Mouse (Mus musculus) liver, embryonic 12.5 days (tissue): ENCODE measurements at regions not wholly inside any gene's neighbourhood (a gene's known extent, or its start where the extent isn't known, plus 50 kb on each side); places are given as distances from the start of the nearest gene placed in this dataset.

Source experiments
- ATAC-seq: fragments of 200-750 bp; cut with Nextera tagmentation; 2 replicates; pipeline ENCODE4 v1.8.0; 2017; ENCODE audit warnings: moderate number of reproducible peaks, mild to moderate bottlenecking, moderate library complexity
- H3K27ac ChIP-seq: fragments of 300-500 bp; sonication (generic); 2 replicates; pipeline ENCODE4 v1.5.1; 2016; ENCODE audit warnings: mild to moderate bottlenecking
- H3K27me3 ChIP-seq: fragments of 300-500 bp; sonication (generic); replicated peaks from 2 replicates; pipeline ENCODE4 v1.6.1; 2016; ENCODE audit warnings: mild to moderate bottlenecking, moderate library complexity
- H3K36me3 ChIP-seq: fragments of 300-500 bp; sonication (generic); 2 replicates; pipeline ENCODE4 v1.6.1; 2016; ENCODE audit warnings: mild to moderate bottlenecking, moderate library complexity
- H3K4me1 ChIP-seq: fragments of 300-500 bp; sonication (generic); 2 replicates; pipeline ENCODE4 v1.6.1; 2016
- H3K4me2 ChIP-seq: fragments of 300-500 bp; sonication (generic); 2 replicates; pipeline ENCODE4 v1.6.1; 2016; ENCODE audit warnings: mild to moderate bottlenecking, moderate library complexity
- H3K4me3 ChIP-seq: fragments of 300-500 bp; sonication (generic); 2 replicates; pipeline ENCODE4 v1.5.1; 2016; ENCODE audit warnings: mild to moderate bottlenecking, moderate library complexity
- H3K9ac ChIP-seq: fragments of 300-500 bp; sonication (generic); 2 replicates; pipeline ENCODE4 v1.6.1; 2016; ENCODE audit warnings: mild to moderate bottlenecking, moderate library complexity
- H3K9me3 ChIP-seq: fragments of 300-500 bp; sonication (generic); replicated peaks from 2 replicates; pipeline ENCODE4 v1.6.1; 2016; ENCODE audit warnings: mild to moderate bottlenecking, moderate library complexity
- WGBS: fragments of 180-500 bp; shearing (Covaris S2); methylation state at CpG from one replicate; pipeline ENCODE4 v1.1.7; 2016; ENCODE audit not compliant: insufficient replicate concordance; 5-methylcytosine and 5-hydroxymethylcytosine counted together

DNA sequence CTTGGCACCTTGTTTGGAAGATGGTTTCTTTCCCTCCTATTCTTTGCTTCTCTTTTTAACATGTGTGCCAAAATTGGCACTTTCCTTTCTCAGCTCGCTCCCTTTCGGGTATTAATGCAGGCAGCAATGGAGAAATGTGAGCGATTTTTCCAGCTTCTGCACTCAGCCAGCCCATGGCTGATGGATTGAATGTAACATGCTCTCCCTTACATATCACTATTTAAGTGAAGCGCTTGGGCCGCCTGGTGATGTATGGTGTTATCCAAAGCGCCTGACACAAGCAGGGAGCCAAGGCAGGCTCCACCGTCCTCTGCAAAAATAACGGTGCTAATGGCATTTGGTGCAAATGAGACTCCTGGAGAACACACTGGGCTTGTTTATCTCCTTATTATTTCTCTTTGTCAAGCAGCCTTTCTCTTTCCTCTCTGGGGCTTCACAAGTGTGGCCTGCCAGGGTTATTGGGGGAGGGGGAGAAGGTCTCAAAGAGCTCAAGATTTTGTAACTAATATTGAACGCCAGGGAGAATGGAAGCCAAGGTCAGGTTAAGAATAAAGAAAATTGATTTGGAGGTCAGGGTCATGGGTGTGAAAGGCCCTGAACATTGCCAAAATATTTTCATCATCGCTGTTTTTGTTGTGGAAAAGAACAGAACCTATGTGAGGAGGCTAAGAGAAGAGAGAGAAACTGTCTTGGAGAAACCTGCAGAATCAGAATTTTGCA, 497.9 kb upstream of the Smim15 start:
- no peak for ATAC-seq
- no peaks in the 10 kb centered on the region for H3K9me3 ChIP-seq
- H3K4me2 ChIP-seq: no peak overlapping the region
- H3K27me3 ChIP-seq: 0 out of 2 replicates have a peak, but pooled peaks cover 4% of the 10 kb centered on the region
- no peak overlapping the region for H3K9ac ChIP-seq
- H3K4me1 ChIP-seq: no peaks in the 10 kb centered on the region
- no peak overlapping the region for H3K4me3 ChIP-seq
- 62% methylated on average over 10 of the region's 10 CpGs for whole genome bisulfite sequencing
- no peak overlapping the region for H3K27ac ChIP-seq
- no peaks in the 10 kb centered on the region for H3K36me3 ChIP-seq

DNA sequence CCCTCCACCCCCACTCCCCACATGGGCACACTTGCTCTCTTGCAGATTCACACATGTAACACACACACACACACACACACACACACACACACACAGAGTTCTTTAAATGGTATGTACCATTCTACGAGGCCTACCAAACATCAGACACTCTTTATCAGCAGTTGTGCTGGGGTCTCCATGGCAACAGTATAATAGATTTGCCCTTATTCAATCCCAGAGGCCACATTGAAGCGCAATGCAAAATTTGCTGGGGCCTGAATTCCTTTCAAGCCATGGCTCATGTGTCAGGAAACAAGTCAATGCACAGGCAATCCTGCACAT, 502.7 kb upstream of the Smim15 start:
- Histone ChIP-seq H3K4me3 (no peak overlapping the region), H3K36me3 (no peaks in the 10 kb centered on the region), H3K9me3 (no peaks in the 10 kb centered on the region), H3K27ac (no peak overlapping the region), H3K27me3 (0 out of 2 replicates have a peak, but pooled peaks cover 4% of the 10 kb centered on the region), H3K4me2 (no peak overlapping the region), H3K9ac (no peak overlapping the region), H3K4me1 (no peaks in the 10 kb centered on the region)
- no peak for ATAC-seq
- WGBS: 59% methylated on average over 2 of the region's 2 CpGs

DNA sequence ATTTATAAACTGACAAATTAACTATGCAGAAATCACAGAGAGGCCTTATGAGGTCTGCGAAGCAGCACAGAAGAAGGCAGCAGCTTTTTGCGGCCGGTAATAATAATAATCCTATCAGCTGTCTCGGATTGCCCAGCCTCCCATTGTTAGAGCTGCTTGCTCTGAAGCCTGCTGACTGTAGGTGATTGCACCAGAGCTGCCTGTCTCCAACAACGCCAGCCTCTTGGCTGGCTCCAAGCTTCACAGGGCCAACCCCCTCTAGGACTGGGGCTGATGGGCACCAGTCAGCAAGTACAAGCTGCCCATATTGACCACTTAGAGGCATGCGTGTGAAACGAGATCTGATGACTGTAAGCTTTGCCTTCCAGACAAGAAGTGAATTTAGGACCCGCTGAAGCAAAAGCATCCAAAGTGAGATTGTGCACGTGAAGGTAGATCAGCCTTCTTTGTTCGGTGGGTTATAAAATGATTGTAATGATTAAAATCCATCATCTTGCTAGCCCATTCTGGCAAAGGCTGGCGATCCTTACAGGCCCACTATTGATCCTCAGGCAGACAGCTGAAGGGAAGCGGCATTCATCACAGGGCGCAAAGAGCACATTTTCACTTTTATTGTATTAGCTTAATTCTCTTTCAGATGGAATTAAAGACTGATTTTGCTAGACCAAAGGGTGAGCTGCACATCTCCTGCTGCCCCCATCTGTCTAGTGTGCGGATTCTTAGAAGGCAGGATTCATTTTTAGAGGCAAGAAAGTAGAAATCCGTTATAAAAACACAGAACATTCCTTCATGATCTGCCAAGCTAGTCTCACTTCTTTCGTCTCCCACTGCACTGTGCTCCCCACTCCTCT, 503.2 kb upstream of the Smim15 start:
- H3K27me3 ChIP-seq: 0 out of 2 replicates have a peak, but pooled peaks cover under 1% of the 10 kb centered on the region
- ATAC-seq: no peak
- WGBS: 74% methylated on average over 16 of the region's 16 CpGs

DNA sequence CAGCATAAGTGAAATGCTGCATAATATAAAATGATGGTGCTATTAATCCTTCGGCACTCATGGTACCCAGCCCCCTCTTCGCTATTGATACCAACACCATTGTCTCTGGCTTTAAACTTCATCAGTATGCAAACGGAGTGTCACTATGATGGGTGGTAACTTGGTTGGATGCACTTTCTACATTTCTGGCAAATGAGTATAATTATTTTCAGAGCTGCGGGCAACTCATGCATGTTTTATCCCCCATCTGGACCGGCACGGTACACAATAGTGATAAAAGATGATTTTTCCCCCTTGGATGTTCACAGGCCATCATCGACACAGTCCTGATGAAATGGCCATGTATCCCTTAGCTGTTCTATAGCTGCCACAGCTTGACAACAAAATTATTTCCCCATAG, 503.9 kb upstream of the Smim15 start:
- H3K9ac ChIP-seq: no peak overlapping the region
- no peak overlapping the region for H3K4me3 ChIP-seq
- H3K36me3 ChIP-seq: no peaks in the 10 kb centered on the region
- no peaks in the 10 kb centered on the region for H3K27me3 ChIP-seq
- no peak overlapping the region for H3K4me2 ChIP-seq
- WGBS: 88% methylated on average over 7 of the region's 7 CpGs
- no peaks in the 10 kb centered on the region for H3K9me3 ChIP-seq
- no peak overlapping the region for H3K27ac ChIP-seq
- no peaks in the 10 kb centered on the region for H3K4me1 ChIP-seq
- no peak for ATAC-seq

More for the DNA sequence above, 503.2 kb upstream of the Smim15 start:
- H3K27ac ChIP-seq: no peak overlapping the region
- no peaks in the 10 kb centered on the region for H3K36me3 ChIP-seq
- no peak overlapping the region for H3K9ac ChIP-seq
- no peak overlapping the region for H3K4me2 ChIP-seq
- no peak overlapping the region for H3K4me3 ChIP-seq
- H3K4me1 ChIP-seq: no peaks in the 10 kb centered on the region
- no peaks in the 10 kb centered on the region for H3K9me3 ChIP-seq

DNA sequence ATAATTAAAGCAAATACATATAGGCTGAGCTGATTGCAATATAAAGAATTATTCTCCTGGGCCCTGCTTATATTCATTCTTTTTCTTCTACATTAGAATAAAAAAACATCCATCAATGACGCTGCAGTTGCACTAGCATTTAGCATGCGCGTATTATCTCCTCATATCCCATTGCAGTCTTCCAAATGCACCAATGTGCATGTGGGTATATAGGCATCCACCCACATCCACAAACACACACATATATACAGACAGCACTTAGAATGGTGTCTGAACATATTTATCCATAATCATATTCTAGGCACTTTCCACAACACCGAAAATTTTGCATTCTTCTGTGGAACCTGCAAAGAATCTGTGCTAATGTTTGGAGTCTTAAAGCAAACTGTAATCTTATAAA, 504.4 kb upstream of the Smim15 start:
- 83% methylated on average over 4 of the region's 4 CpGs for WGBS
- Histone ChIP-seq H3K36me3 (no peaks in the 10 kb centered on the region), H3K9me3 (no peaks in the 10 kb centered on the region), H3K9ac (no peak overlapping the region), H3K4me1 (no peaks in the 10 kb centered on the region), H3K27ac (no peak overlapping the region), H3K27me3 (no peaks in the 10 kb centered on the region), H3K4me3 (no peak overlapping the region), H3K4me2 (no peak overlapping the region)
- ATAC-seq: no peak

DNA sequence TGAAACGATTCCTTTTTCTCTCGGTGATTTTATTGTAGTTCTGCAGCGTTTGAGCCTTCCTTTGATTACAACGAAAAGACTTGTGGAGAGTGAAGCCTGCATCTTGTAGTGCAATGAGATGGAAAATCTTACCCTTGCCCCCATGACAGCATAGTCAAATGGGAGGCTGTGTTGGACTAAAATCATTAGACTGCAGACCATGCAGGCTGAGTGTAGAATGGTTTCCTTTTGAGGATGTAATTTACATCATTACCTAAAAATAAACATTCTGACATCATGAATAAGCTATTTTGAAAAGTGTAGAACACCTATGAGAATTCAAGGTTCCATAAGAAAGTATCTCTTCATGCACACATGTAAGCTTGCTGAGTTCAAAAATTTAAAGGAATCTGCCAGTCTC, 504.9 kb upstream of the Smim15 start:
- Histone ChIP-seq H3K4me1 (no peaks in the 10 kb centered on the region), H3K4me2 (no peak overlapping the region), H3K9ac (no peak overlapping the region), H3K4me3 (no peak overlapping the region), H3K36me3 (no peaks in the 10 kb centered on the region), H3K27ac (no peak overlapping the region), H3K27me3 (no peaks in the 10 kb centered on the region), H3K9me3 (no peaks in the 10 kb centered on the region)
- 82% methylated on average over 4 of the region's 4 CpGs for WGBS
- no peak for ATAC-seq

DNA sequence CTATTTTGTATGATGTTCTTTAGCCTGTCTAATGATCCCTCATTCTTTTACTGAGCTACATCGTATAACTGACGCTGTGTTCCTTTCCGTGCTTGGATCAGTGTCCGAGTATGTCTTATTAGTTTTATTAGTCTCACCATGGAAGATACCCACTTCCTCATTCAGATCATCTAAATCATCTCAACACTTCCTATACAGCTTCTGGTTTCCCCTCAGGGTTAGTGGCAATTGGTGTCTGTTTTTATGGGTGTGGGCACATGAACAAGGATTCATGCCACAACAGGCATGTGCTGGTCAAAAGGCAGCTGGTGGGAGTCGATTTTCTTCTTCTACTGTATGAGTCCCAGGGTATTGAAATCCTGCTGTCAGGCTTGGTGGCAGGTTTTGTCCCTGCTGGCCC, 509.0 kb upstream of the Smim15 start:
- Histone ChIP-seq H3K27me3 (no peaks in the 10 kb centered on the region; the same call in 1 of the 2 replicates), H3K27ac (no peak overlapping the region), H3K4me2 (no peak overlapping the region), H3K4me3 (no peak overlapping the region), H3K9ac (no peak overlapping the region), H3K36me3 (no peaks in the 10 kb centered on the region), H3K9me3 (no peaks in the 10 kb centered on the region), H3K4me1 (no peaks in the 10 kb centered on the region)
- no peak for ATAC-seq
- 75% methylated on average over 5 of the region's 5 CpGs for whole genome bisulfite sequencing

DNA sequence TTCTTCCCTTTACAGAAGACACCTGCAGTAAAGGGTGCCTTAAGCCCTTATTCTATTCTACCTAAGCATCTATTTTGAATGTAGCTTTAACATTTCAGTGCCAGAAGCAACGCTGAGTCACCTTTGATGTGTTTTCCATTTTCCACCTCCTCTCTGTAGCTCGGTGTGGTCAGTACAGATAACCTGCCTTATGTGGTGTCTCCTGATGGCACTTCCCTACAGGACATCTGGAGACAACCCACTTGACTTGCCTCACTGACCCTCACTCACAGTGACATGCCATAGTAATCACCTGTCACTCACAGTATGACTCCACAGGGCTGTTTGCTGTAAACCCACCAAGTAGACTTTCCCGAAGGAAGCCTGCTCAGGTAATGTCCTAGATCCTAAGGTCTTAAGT, 510.9 kb upstream of the Smim15 start:
- no peak for ATAC-seq
- H3K4me2 ChIP-seq: no peak overlapping the region
- no peaks in the 10 kb centered on the region; the same call in 1 of the 2 replicates for H3K27me3 ChIP-seq
- 62% methylated on average over 3 of the region's 3 CpGs for WGBS
- no peaks in the 10 kb centered on the region for H3K9me3 ChIP-seq
- no peak overlapping the region for H3K9ac ChIP-seq
- H3K4me3 ChIP-seq: no peak overlapping the region
- no peaks in the 10 kb centered on the region for H3K36me3 ChIP-seq
- no peaks in the 10 kb centered on the region for H3K4me1 ChIP-seq
- no peak overlapping the region for H3K27ac ChIP-seq

DNA sequence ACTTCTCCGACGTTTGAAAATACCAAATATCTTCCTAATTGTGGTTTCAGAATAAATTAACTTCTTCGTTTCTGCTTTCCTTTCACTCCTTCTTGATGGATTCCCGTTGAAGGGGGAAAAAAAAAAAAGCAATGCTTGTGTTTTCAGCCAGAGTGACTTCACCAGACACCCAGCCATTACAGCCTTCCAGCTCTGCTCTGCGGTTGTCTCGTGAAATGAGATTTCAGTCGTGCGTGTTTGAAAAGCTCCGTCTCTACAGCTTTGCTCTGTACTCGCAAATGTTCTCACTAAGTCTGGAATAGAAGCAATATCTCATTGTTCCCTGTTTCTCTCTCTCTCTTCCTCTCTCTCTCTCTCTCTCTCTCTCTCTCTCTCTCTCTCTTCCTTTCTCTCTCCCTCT, 509.6 kb upstream of the Kif2a start:
- no peak overlapping the region for H3K4me3 ChIP-seq
- 57% methylated on average over 10 of the region's 10 CpGs for WGBS
- H3K36me3 ChIP-seq: no peaks in the 10 kb centered on the region
- no peak overlapping the region for H3K27ac ChIP-seq
- no peaks in the 10 kb centered on the region for H3K9me3 ChIP-seq
- H3K4me2 ChIP-seq: no peak overlapping the region
- H3K4me1 ChIP-seq: no peaks in the 10 kb centered on the region
- H3K27me3 ChIP-seq: no peaks in the 10 kb centered on the region; the same call in 1 of the 2 replicates
- H3K9ac ChIP-seq: no peak overlapping the region
- no peak for ATAC-seq

DNA sequence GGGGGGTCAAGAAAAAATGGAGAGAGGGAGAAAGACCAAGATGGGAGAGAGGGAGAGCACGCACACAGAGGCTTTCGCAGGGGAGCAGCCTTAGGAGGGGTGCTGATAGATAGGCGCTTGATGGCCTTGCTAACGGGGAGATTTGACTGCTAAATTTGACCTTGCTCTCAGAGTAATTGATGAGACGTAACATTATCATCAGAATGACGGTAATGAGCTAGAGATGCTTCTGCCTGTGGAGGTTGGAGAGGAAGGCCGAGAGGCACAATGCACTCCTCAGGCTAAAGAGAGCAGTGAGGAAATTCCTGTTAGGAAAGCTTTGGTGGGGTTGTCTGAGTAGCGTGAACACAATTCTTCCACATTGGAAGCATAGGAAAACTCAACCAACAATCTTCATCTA, 509.1 kb upstream of the Kif2a start:
- ATAC-seq: no peak
- Histone ChIP-seq H3K9me3 (no peaks in the 10 kb centered on the region), H3K4me1 (no peaks in the 10 kb centered on the region), H3K27ac (no peak overlapping the region), H3K36me3 (no peaks in the 10 kb centered on the region), H3K4me3 (no peak overlapping the region), H3K9ac (no peak overlapping the region), H3K4me2 (no peak overlapping the region), H3K27me3 (no peaks in the 10 kb centered on the region; the same call in 1 of the 2 replicates)
- 37% methylated on average over 8 of the region's 8 CpGs for WGBS

DNA sequence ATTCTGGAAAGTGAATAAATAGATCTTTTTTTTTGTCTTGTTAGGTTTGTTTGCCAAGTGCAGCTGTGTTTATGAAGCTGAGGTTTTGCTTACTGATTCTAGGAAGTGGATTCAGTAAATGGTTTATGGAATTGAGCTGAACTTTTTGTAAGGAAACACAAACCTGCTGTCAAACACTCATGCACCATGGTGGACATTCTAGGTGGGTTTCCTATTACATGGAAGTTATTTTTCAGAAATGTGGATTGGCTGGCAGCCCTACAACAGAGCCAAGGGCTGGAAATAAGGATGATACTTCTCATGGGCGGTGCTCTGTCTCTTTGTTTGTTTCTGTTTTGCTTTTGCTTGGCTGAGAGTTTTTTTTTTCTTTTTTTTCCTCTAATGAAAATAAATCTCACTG, 508.5 kb upstream of the Kif2a start:
- H3K27me3 ChIP-seq: no peaks in the 10 kb centered on the region; the same call in 1 of the 2 replicates
- H3K9ac ChIP-seq: no peak overlapping the region
- no peaks in the 10 kb centered on the region for H3K36me3 ChIP-seq
- no peak overlapping the region for H3K27ac ChIP-seq
- H3K4me1 ChIP-seq: no peaks in the 10 kb centered on the region
- ATAC-seq: no peak
- H3K9me3 ChIP-seq: no peaks in the 10 kb centered on the region
- no peak overlapping the region for H3K4me2 ChIP-seq
- 79% methylated on average over 1 of the region's 1 CpGs for WGBS
- H3K4me3 ChIP-seq: no peak overlapping the region

DNA sequence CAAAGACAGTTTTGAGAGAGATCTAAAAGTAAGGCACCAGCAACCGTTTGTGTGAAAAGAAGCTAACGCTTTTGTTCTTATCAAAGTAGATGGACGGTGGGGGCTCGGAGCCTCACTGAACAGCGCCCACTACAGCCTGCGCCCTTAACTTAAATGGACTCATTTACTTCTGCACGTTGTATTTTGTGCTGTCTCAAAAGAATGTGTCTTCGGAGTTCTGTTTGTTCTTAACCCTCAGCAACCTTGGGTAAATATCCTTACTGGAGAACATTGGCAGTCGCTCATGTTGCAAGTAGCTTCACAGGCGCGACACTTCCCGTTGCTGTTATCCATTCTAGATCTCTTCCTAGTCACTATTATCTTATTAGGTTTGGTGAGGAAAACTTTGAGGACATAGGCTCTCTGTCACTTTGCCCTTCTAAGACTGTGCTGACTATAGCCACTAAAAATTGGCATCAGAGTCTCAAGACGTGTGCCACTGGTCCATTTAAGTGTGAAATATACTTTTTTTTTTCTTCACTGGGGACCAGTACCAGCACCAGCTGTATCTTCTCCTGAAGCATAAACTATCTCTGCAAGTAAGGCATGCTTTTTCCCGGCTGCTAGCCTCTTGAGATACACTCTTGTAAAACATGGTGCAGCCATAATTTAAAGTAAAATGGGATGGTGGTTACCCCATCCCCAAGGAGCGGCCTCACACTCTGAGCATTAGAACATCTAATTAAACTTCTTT, 507.0 kb upstream of the Kif2a start:
- H3K4me2 ChIP-seq: no peak overlapping the region
- no peak overlapping the region for H3K9ac ChIP-seq
- no peak for ATAC-seq
- H3K4me3 ChIP-seq: no peak overlapping the region
- no peaks in the 10 kb centered on the region for H3K36me3 ChIP-seq
- no peaks in the 10 kb centered on the region for H3K4me1 ChIP-seq
- WGBS: 64% methylated on average over 15 of the region's 15 CpGs
- no peak overlapping the region for H3K27ac ChIP-seq
- H3K27me3 ChIP-seq: no peaks in the 10 kb centered on the region; the same call in 1 of the 2 replicates
- no peaks in the 10 kb centered on the region for H3K9me3 ChIP-seq
